Mouse (Mus musculus): ENCODE data around the gene Cep72.
A peak's percentile ranks its signal among the peaks of the same experiment; 100 is the strongest.
"Not testable (repeated sequence)": the region's sequence is repeated elsewhere in the genome, so short reads cannot be mapped to it uniquely, and the experiment has no call there.

The Cep72 gene

GRCm38 (mm10) chr13:74031133-74031532 is 31.0 kb downstream of the Cep72 start:
- DNase-seq (ENCODE audit: inconsistent age in 2 of 2, low spot score in 1 of 2), result peak; percentile 49 to 72

- peak; percentile 85 to 86 for DNase-seq (ENCODE audit: inconsistent age in 2 of 2, low spot score in 1 of 2)
Observed at GRCm38 (mm10) chr13:74030691-74031090, 31.4 kb downstream of the Cep72 start.

GRCm38 (mm10) chr13:74029013-74029412 is 33.1 kb downstream of the Cep72 start:
- DNase-seq (ENCODE audit: inconsistent age in 2 of 2, low spot score in 1 of 2), result no peak

GRCm38 (mm10) chr13:74028116-74028515 is 34.0 kb downstream of the Cep72 start:
- no peak for DNase-seq (ENCODE audit: inconsistent age in 2 of 2, low spot score in 1 of 2)

GRCm38 (mm10) chr13:74026215-74026614 is 35.9 kb downstream of the Cep72 start:
- peak; percentile 39 to 81 for DNase-seq (ENCODE audit: inconsistent age in 2 of 2, low spot score in 1 of 2)

GRCm38 (mm10) chr13:74025151-74026081 is 36.7 kb downstream of the Cep72 start:
- peak in 1 of 2 experiments; percentile 72 for DNase-seq (ENCODE audit: inconsistent age in 2 of 2, low spot score in 1 of 2)

- not testable (repeated sequence) for DNase-seq (ENCODE audit: inconsistent age in 2 of 2, low spot score in 1 of 2)
Observed at GRCm38 (mm10) chr13:74019006-74019405, 43.1 kb downstream of the Cep72 start.

- DNase-seq (ENCODE audit: inconsistent age in 2 of 2, low spot score in 1 of 2), result no peak
Observed at GRCm38 (mm10) chr13:74017426-74017825, 44.7 kb downstream of the Cep72 start.

- no peak for DNase-seq (ENCODE audit: inconsistent age in 2 of 2, low spot score in 1 of 2)
Observed at GRCm38 (mm10) chr13:74015908-74016307, 46.2 kb downstream of the Cep72 start.

- no peak for DNase-seq (ENCODE audit: inconsistent age in 2 of 2, low spot score in 1 of 2)
Observed at GRCm38 (mm10) chr13:74010678-74011077, 51.4 kb downstream of the Cep72 start.

- peak; percentile 78 to 90 for DNase-seq (ENCODE audit: inconsistent age in 2 of 2, low spot score in 1 of 2)
Observed at GRCm38 (mm10) chr13:74009791-74010614, 52.1 kb downstream of the Cep72 start.

- DNase-seq (ENCODE audit: inconsistent age in 2 of 2, low spot score in 1 of 2), result peak; percentile 96 to 98
Observed at GRCm38 (mm10) chr13:74008948-74009718, 53.0 kb downstream of the Cep72 start, which contains the start of gene Tppp. Gene Tppp, plus strand, starts transcription at chr13:74009407.

GRCm38 (mm10) chr13:74008216-74008615 is 53.9 kb downstream of the Cep72 start:
- peak in 1 of 2 experiments; percentile 41 for DNase-seq (ENCODE audit: inconsistent age in 2 of 2, low spot score in 1 of 2)

- not testable (repeated sequence) for DNase-seq (ENCODE audit: inconsistent age in 2 of 2, low spot score in 1 of 2)
Observed at GRCm38 (mm10) chr13:74006881-74007280, 55.2 kb downstream of the Cep72 start.

- DNase-seq (ENCODE audit: inconsistent age in 2 of 2, low spot score in 1 of 2), result no peak
Observed at GRCm38 (mm10) chr13:74001492-74001891, 60.6 kb downstream of the Cep72 start.

- no peak for DNase-seq (ENCODE audit: inconsistent age in 2 of 2, low spot score in 1 of 2)
Observed at GRCm38 (mm10) chr13:74000961-74001360, 61.1 kb downstream of the Cep72 start.

GRCm38 (mm10) chr13:74000519-74000918 is 61.6 kb downstream of the Cep72 start:
- DNase-seq (ENCODE audit: inconsistent age in 2 of 2, low spot score in 1 of 2), result no peak

GRCm38 (mm10) chr13:73996456-73996855 is 65.6 kb downstream of the Cep72 start:
- no peak for DNase-seq (ENCODE audit: inconsistent age in 2 of 2, low spot score in 1 of 2)

GRCm38 (mm10) chr13:73991267-73991666 is 70.8 kb downstream of the Cep72 start:
- no peak for DNase-seq (ENCODE audit: inconsistent age in 2 of 2, low spot score in 1 of 2)

- DNase-seq (ENCODE audit: inconsistent age in 2 of 2, low spot score in 1 of 2), result no peak
Observed at GRCm38 (mm10) chr13:73990761-73991160, 71.3 kb downstream of the Cep72 start.

GRCm38 (mm10) chr13:73990325-73990724 is 71.8 kb downstream of the Cep72 start:
- no peak for DNase-seq (ENCODE audit: inconsistent age in 2 of 2, low spot score in 1 of 2)
